Mouse (Mus musculus): ENCODE measurements around the gene Hapln1.
A peak's percentile ranks its signal among the peaks of the same experiment; 100 is the strongest.

Hapln1 gene

DNA sequence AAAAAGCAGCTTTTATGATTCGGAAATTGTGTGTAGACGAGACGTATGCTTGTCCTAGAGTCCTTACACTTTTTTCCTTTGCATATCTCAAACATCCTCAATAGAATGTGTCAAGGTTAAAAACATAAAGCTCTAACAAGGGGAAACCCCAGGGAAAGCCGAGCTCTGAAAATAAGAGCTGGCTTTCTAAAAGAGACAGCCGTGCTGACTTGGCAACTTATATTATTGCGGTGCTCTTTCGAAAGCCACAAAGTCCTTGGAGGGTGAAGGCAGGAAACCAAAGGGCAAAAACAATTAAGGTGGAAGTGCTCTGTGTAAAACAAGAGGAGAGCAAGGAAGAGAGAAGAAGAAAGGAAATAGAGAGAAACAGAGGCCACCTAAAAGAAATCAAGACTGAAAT is 60.9 kb downstream of the Hapln1 start:
- no peak for DNase-seq (ENCODE audit: low read depth, low spot score)

DNA sequence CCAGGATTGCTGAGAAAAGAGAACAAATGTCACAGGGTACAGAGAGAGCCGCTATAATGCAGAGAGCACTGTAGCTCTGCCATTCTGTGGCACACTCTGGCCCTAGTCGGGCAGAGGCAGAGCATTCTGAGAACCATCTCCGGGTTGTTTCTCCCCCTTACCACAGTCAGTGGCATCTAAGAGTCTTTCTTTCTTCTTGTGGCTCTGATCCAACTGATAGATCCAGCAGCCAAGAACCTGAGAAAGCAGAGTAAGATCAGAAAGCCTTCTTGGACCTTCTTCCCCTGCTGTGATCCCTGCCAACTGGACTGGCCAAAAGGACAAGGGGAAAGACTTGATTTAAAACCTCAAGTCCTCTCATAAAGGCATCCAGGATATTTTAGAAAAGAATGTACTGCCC is 63.7 kb downstream of the Hapln1 start:
- no peak for DNase-seq (ENCODE audit: low read depth, low spot score)

DNA sequence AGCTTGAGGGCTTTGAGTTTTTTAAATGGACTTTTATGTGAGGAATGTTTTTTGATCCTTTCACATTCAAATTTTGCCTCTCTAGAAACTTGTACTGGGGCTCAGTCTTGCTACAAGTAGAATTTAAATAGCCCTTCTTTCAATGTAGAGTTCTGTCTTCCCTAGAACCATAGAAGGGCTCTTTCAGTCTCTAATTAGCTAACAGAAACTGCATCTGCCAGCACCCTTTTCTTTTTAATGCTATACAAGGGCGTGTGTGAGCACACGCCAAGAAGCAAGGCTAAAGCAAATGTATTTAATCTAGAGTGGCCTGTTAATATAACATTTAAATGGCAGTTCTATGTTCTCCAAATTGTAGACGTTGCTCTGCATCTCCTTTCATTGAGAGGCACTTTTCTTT is 67.8 kb downstream of the Hapln1 start:
- no peak for DNase-seq (ENCODE audit: low read depth, low spot score)

DNA sequence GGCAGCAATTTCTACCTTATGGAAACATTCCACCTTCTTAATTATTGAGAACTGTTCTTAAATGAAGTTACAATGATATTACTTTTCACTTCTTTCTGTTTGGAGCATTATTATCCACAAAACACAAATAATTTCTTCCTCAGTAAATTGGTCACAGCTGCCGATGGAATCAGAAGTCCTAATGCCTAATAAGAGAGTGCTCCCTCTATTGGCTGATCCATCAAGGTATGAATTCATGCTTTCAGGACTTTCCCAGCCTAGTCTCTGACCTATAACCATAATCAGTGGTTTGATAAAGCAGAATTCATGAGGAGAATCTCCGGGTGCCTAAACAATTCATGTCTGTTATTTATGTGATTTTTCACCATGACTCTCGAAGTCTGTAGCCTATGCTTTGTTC is 79.5 kb downstream of the Hapln1 start:
- DNase-seq (ENCODE audit: low read depth, low spot score) = no peak

DNA sequence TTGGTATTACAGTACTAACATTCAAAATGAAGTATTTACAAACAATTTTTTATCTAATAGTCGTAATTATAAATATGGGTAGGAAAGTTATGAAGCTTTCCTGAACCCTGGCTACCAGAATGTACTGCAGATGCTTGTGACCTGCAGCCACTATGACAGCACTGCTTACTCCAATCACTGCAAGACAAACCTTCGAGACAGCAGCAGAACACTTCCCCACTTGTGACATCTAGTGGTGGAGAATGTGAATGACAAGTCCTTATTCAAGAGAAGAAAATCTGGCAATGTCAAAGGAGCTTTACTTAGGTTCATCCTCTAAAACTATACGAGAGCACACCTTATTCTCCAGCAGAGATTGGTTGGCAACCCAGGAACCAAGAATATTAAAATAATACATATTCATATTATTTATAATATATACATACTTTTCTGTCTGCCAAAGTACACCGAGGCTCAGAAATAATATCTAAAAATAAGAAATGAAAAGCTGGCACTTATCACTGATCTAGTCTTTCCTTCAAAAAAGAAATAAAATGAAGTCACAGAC is 94.6 kb downstream of the Hapln1 start:
- peak; percentile 20 for DNase-seq (ENCODE audit: low read depth, low spot score)

DNA sequence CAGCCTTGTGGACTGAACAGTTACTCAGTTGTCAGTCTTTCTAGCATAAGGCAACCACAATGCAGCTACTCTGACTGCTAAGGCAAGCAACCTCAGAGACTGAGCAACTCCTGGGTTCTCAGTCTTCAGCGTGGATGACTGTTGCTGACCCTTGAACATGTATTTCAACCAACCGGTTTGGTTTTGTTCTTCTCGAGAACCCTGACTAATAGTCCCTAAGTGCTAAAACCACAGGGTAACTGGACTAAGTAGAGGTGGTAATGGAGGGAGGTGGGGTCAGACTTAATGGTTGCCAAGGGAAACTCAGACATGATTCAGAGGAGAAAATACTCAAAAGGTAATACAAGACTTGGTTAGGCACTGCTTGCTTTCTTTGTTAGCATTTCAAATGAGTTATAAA is 97.4 kb downstream of the Hapln1 start:
- DNase-seq (ENCODE audit: low read depth, low spot score) = no peak

DNA sequence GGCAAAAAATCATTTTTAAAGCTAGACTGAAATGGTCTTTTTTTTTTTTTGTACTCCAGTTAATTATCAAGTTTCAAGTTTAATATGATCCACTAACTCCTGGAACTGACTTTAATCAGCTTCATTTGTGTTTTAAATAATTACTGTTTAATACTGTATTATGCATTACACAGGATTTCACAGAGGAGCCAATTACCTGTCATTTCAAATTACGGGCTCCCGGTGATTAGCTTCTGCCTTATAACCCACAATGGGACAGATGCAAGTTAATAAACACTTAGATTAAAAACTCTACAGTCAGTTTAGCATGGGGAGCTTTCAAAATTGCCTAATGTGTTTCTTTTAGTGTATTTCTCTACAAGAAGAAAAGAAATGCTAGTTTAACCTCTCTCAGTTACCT is 106.0 kb downstream of the Hapln1 start:
- no peak for DNase-seq (ENCODE audit: low read depth, low spot score)

DNA sequence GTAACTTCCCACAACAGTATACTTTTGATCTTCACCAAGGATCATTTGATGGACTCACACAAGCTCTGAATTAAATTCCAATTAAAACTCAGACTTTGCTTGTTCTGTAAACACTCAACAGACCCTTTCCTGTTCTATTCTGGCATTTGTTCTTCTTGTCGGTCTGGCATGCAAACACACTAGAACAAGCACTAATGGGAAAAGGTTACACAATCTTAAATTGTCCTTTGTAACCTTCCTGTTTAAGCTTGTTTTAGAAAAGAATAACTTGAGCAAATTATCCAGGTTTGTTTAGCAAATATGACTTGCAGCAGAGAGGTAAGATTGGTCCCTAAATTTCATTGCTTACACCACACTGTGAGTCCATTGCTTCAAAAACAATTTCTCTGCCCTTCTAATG is 113.2 kb downstream of the Hapln1 start:
- DNase-seq (ENCODE audit: low read depth, low spot score) = no peak

DNA sequence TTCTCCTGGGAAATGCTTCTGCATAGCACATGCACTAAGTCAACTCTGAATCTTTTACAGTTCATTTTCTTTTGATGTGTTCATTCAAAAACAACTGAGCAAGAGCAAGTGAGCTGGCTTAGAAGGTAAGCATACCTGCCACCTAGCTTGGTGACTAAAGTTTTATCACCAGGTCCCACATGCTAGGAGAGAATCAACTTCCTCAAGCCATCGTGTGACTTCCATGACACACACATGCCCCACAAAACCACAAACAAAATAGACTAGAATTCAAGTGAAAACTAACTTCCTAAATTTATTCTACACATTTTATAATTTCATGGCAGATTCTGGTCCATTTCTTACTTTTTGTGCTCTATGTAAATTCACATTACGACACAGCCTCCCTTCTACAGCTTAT is 113.7 kb downstream of the Hapln1 start:
- no peak for DNase-seq (ENCODE audit: low read depth, low spot score)

DNA sequence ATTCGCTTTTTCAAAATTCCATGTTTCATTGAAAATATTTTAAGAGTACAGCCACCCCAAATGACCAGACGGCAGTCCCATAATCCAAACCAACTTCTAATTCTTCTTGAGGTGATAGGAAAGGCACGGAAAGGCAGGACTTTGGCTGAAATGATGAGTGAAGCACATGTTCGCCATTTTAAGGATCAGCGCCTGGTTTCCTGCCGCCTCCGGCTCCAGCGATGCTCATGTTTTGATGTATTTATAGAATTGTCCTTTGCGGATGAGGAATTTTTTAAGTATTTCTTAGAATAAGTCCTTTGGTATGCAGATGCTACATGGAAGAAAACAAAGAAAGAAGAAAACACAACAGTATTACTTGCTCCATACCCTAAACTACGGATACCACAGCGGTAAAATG is 117.5 kb downstream of the Hapln1 start:
- DNase-seq (ENCODE audit: low read depth, low spot score) = no peak
